Mouse (Mus musculus): Measurements from ENCODE around the gene Kcnab1. TPM values are rescaled to one million over a fixed set of nuclear protein-coding genes. Genes with fewer than 3 reads are reported as not detected.

Kcnab1 gene
- polyA plus RNA-seq, 1 experiment from 2014 or later: 11.4 TPM

GRCm38 (mm10) chr3:65220287-65220686, 111.1 kb downstream of the Kcnab1 start:
- H3K27me3 ChIP-seq (ENCODE audit: control insufficient read depth, insufficient read depth, low read length): no peaks in the 10 kb centered on the region
- H3K27ac ChIP-seq: no peak overlapping the region
- ATAC-seq (ENCODE audit: low FRiP score): no peak

GRCm38 (mm10) chr3:65223635-65224034, 114.5 kb downstream of the Kcnab1 start:
- 96% methylated on average over 2 of the region's 2 CpGs for WGBS
- H3K36me3 ChIP-seq (replicated peaks; ENCODE audit: control insufficient read depth, insufficient read depth): no peaks in the 10 kb centered on the region

More at GRCm38 (mm10) chr3:65220287-65220686, 111.1 kb downstream of the Kcnab1 start:
- Histone ChIP-seq H3K9me3 (ENCODE audit: control insufficient read depth, low read length) (no peaks in the 10 kb centered on the region), H3K4me3 (replicated peaks; ENCODE audit: low read length) (no peak overlapping the region), H3K9ac (no peak overlapping the region), H3K36me3 (replicated peaks; ENCODE audit: control insufficient read depth, insufficient read depth) (no peaks in the 10 kb centered on the region), H3K4me2 (replicated peaks) (no peak overlapping the region), H3K4me1 (replicated peaks; ENCODE audit: control insufficient read depth, insufficient read depth, low read length) (0 out of 2 replicates have a peak, but pooled peaks cover 6% of the 10 kb centered on the region)
- DNase-seq (ENCODE audit: low spot score): no peak

GRCm38 (mm10) chr3:65230978-65231377, 121.8 kb downstream of the Kcnab1 start:
- Histone ChIP-seq H3K9ac (no peak overlapping the region), H3K4me3 (replicated peaks; ENCODE audit: low read length) (no peak overlapping the region), H3K27ac (no peak overlapping the region), H3K27me3 (ENCODE audit: control insufficient read depth, insufficient read depth, low read length) (no peaks in the 10 kb centered on the region), H3K9me3 (ENCODE audit: control insufficient read depth, low read length) (peaks cover 12% of the 10 kb centered on the region), H3K4me1 (replicated peaks; ENCODE audit: control insufficient read depth, insufficient read depth, low read length) (no peaks in the 10 kb centered on the region), H3K36me3 (replicated peaks; ENCODE audit: control insufficient read depth, insufficient read depth) (no peaks in the 10 kb centered on the region), H3K4me2 (replicated peaks) (no peak overlapping the region)
- no peak for DNase-seq (ENCODE audit: low spot score)
- ATAC-seq (ENCODE audit: low FRiP score): no peak; the same call in 1 of the 2 replicates
- 64% methylated on average over 1 of the region's 1 CpGs for WGBS

More at GRCm38 (mm10) chr3:65223635-65224034, 114.5 kb downstream of the Kcnab1 start:
- no peaks in the 10 kb centered on the region for H3K4me1 ChIP-seq (replicated peaks; ENCODE audit: control insufficient read depth, insufficient read depth, low read length)
- no peaks in the 10 kb centered on the region for H3K9me3 ChIP-seq (ENCODE audit: control insufficient read depth, low read length)
- H3K27ac ChIP-seq: no peak overlapping the region
- H3K27me3 ChIP-seq (ENCODE audit: control insufficient read depth, insufficient read depth, low read length): no peaks in the 10 kb centered on the region
- no peak for ATAC-seq (ENCODE audit: low FRiP score)
- no peak for DNase-seq (ENCODE audit: low spot score)
- no peak overlapping the region for H3K9ac ChIP-seq
- no peak overlapping the region for H3K4me2 ChIP-seq (replicated peaks)
- H3K4me3 ChIP-seq (replicated peaks; ENCODE audit: low read length): no peak overlapping the region

- H3K4me1 ChIP-seq (replicated peaks; ENCODE audit: control insufficient read depth, insufficient read depth, low read length): no peaks in the 10 kb centered on the region
These were observed 122.4 kb downstream of the Kcnab1 start for GRCm38 (mm10) chr3:65231419-65232090.

DNA sequence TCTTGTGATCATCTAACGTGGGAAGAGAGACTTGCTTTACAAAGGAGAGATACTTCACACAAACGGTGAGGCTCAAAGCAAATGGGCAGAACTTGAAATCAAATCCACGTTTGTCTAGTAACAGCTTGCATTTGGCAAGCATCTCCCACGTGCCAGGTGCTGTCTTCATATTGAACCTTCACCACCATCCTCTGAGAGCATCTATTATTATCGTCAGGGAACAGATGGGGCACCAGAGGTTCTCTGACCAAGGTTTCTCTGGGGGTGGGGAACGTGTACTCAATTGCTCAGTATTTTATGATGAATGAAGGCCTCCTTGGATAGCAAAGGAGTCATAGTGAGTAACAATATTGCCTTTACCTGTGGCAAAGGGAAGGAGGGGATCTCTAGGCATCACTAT, 139.8 kb downstream of the Kcnab1 start:
- Histone ChIP-seq H3K27me3 (ENCODE audit: control insufficient read depth, insufficient read depth, low read length) (no peaks in the 10 kb centered on the region), H3K9ac (no peak overlapping the region), H3K36me3 (replicated peaks; ENCODE audit: control insufficient read depth, insufficient read depth) (no peaks in the 10 kb centered on the region), H3K4me2 (replicated peaks) (no peak overlapping the region), H3K9me3 (ENCODE audit: control insufficient read depth, low read length) (no peaks in the 10 kb centered on the region), H3K4me3 (replicated peaks; ENCODE audit: low read length) (no peak overlapping the region), H3K27ac (no peak overlapping the region), H3K4me1 (replicated peaks; ENCODE audit: control insufficient read depth, insufficient read depth, low read length) (no peaks in the 10 kb centered on the region)
- WGBS: 62% methylated on average over 6 of the region's 6 CpGs
- no peak for DNase-seq (ENCODE audit: low spot score)
- ATAC-seq (ENCODE audit: low FRiP score): no peak

More at GRCm38 (mm10) chr3:65231419-65232090, 122.4 kb downstream of the Kcnab1 start:
- DNase-seq (ENCODE audit: low spot score) (no peak), ATAC-seq (ENCODE audit: low FRiP score) (peak; percentile 21; the same call in 1 of the 2 replicates)
- Histone ChIP-seq H3K4me2 (replicated peaks) (no peak overlapping the region), H3K4me3 (replicated peaks; ENCODE audit: low read length) (no peak overlapping the region), H3K36me3 (replicated peaks; ENCODE audit: control insufficient read depth, insufficient read depth) (no peaks in the 10 kb centered on the region), H3K27me3 (ENCODE audit: control insufficient read depth, insufficient read depth, low read length) (no peaks in the 10 kb centered on the region), H3K9ac (no peak overlapping the region), H3K9me3 (ENCODE audit: control insufficient read depth, low read length) (peaks cover 17% of the 10 kb centered on the region), H3K27ac (no peak overlapping the region)
- WGBS: 75% methylated on average over 11 of the region's 11 CpGs

DNA sequence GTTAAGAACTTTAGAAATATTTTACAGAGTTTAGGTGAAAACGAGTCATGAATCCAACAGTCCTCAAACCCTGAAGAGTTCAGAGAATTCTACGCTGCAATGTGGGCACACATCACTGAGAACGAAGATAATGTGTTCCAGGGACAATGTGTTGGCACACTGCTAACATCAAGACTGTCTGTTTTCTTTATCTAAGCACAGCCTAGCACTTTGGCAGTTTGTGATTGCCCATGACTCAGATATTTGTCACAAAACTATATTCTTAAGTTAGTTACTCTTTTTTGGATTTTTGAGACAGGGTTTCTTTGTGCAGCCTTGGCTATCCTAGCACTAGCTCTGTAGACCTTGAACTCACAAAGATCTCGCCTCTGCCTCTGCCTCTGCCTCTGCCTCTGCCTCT, 151.3 kb downstream of the Kcnab1 start:
- Histone ChIP-seq H3K4me1 (replicated peaks; ENCODE audit: control insufficient read depth, insufficient read depth, low read length) (no peaks in the 10 kb centered on the region), H3K4me2 (replicated peaks) (no peak overlapping the region), H3K27me3 (ENCODE audit: control insufficient read depth, insufficient read depth, low read length) (no peaks in the 10 kb centered on the region), H3K27ac (no peak overlapping the region), H3K9me3 (ENCODE audit: control insufficient read depth, low read length) (no peaks in the 10 kb centered on the region), H3K36me3 (replicated peaks; ENCODE audit: control insufficient read depth, insufficient read depth) (no peaks in the 10 kb centered on the region), H3K9ac (no peak overlapping the region), H3K4me3 (replicated peaks; ENCODE audit: low read length) (no peak overlapping the region)
- 94% methylated on average over 4 of the region's 4 CpGs for WGBS
- DNase-seq (ENCODE audit: low spot score) (no peak), ATAC-seq (ENCODE audit: low FRiP score) (no peak)

- no peaks in the 10 kb centered on the region for H3K4me1 ChIP-seq (replicated peaks; ENCODE audit: control insufficient read depth, insufficient read depth, low read length)
- no peak overlapping the region for H3K27ac ChIP-seq
- H3K9ac ChIP-seq: no peak overlapping the region
- ATAC-seq (ENCODE audit: low FRiP score) (no peak), DNase-seq (ENCODE audit: low spot score) (no peak)
- H3K27me3 ChIP-seq (ENCODE audit: control insufficient read depth, insufficient read depth, low read length): no peaks in the 10 kb centered on the region
- no peaks in the 10 kb centered on the region for H3K36me3 ChIP-seq (replicated peaks; ENCODE audit: control insufficient read depth, insufficient read depth)
- H3K4me3 ChIP-seq (replicated peaks; ENCODE audit: low read length): no peak overlapping the region
- no peak overlapping the region for H3K4me2 ChIP-seq (replicated peaks)
- 88% methylated on average over 12 of the region's 12 CpGs for WGBS
- no peaks in the 10 kb centered on the region for H3K9me3 ChIP-seq (ENCODE audit: control insufficient read depth, low read length)
These were observed 153.6 kb downstream of the Kcnab1 start for GRCm38 (mm10) chr3:65262506-65263422.

DNA sequence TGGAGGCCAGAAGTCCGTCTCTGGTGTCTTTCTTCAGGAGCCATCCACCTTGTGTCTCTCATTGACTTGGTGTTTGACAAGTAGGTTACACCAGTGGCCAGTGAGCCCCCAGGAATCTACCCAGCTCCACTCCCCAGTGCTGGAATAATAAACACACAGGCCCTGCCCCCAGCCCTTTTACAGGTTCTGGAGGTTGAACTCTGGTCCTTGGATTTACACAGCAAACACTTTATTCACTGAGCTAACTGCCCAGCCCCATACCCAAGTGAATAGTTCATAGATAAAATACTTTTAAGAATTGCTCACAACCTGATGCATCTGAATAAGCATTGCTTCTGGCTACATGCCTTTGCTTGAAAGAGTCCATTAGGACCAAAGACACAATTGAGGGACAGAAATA, 164.1 kb downstream of the Kcnab1 start:
- H3K27me3 ChIP-seq (ENCODE audit: control insufficient read depth, insufficient read depth, low read length): no peaks in the 10 kb centered on the region
- H3K4me2 ChIP-seq (replicated peaks): no peak overlapping the region
- no peaks in the 10 kb centered on the region for H3K9me3 ChIP-seq (ENCODE audit: control insufficient read depth, low read length)
- H3K9ac ChIP-seq: no peak overlapping the region
- H3K36me3 ChIP-seq (replicated peaks; ENCODE audit: control insufficient read depth, insufficient read depth): no peaks in the 10 kb centered on the region
- DNase-seq (ENCODE audit: low spot score) (no peak), ATAC-seq (ENCODE audit: low FRiP score) (no peak)
- H3K4me3 ChIP-seq (replicated peaks; ENCODE audit: low read length): no peak overlapping the region
- WGBS: 71% methylated on average over 1 of the region's 1 CpGs
- no peak overlapping the region for H3K27ac ChIP-seq
- H3K4me1 ChIP-seq (replicated peaks; ENCODE audit: control insufficient read depth, insufficient read depth, low read length): no peaks in the 10 kb centered on the region

DNA sequence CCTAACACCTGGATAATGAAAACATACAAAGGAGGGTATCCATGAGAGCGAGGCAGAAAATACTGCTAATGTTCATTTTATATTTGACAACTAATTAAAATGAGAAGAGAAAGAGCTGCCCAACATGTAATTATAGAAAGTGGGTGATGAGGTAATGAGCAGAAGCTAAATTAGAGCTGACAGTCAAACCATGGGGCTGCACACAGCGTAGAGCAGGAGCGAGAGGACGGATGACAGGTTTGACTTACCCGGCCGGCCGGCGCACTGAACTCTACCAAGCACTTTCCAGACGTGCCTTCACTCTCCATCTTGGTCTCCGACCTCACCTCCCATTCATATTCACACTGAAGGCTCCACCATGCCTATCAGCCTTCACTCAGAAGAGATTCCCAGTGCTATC, 168.6 kb downstream of the Kcnab1 start:
- Histone ChIP-seq H3K4me1 (replicated peaks; ENCODE audit: control insufficient read depth, insufficient read depth, low read length) (no peaks in the 10 kb centered on the region), H3K4me2 (replicated peaks) (no peak overlapping the region), H3K36me3 (replicated peaks; ENCODE audit: control insufficient read depth, insufficient read depth) (no peaks in the 10 kb centered on the region), H3K9ac (no peak overlapping the region), H3K27ac (no peak overlapping the region), H3K4me3 (replicated peaks; ENCODE audit: low read length) (no peak overlapping the region), H3K27me3 (ENCODE audit: control insufficient read depth, insufficient read depth, low read length) (no peaks in the 10 kb centered on the region), H3K9me3 (ENCODE audit: control insufficient read depth, low read length) (no peaks in the 10 kb centered on the region)
- WGBS: 87% methylated on average over 10 of the region's 10 CpGs
- no peak for ATAC-seq (ENCODE audit: low FRiP score)
- DNase-seq (ENCODE audit: low spot score): no peak
